Mouse (Mus musculus) megakaryocyte, embryonic 14.5 days (primary cell): ENCODE results near the gene Zpbp2.

Experiments used
- FLI1 ChIP-seq: IDR thresholded peaks from 2 replicates; pipeline ENCODE4 v1.6.1; 2012; ENCODE audit warnings: low read length, inconsistent platforms, mixed read lengths
- GATA1 ChIP-seq: IDR thresholded peaks from 3 replicates; pipeline ENCODE4 v1.6.1; 2012; ENCODE audit warnings: mixed read lengths, low read length, inconsistent platforms, borderline replicate concordance

- no peak for TF ChIP-seq GATA1
- no peak for TF ChIP-seq FLI1
Observed at GRCm38 (mm10) chr11:98582030-98582388, 31.1 kb downstream of the Zpbp2 start.
